Mouse (Mus musculus): ENCODE measurements around the gene Paqr8.

- TF ChIP-seq POLR2AphosphoS2 (IDR thresholded peaks at IDR 0.05; ENCODE audit: low read depth, low read length) = no peak
- no peak for TF ChIP-seq MAFK (IDR thresholded peaks at IDR 0.05; ENCODE audit: insufficient replicate concordance, low read length)
- no peak for TF ChIP-seq CTCF (conservative IDR thresholded peaks at IDR 0.05 in 1 of 2, IDR thresholded peaks at IDR 0.05 in 1 of 2; ENCODE audit: low read depth in 2 of 2, low read length in 2 of 2)
Observed at GRCm38 (mm10) chr1:20883079-20883478, 7.3 kb upstream of the Paqr8 start.

Measured in CH12.LX (cell line).